Mouse (Mus musculus): ENCODE results near the gene Ppm1k. TPM values are rescaled to one million over a fixed set of nuclear protein-coding genes. Genes with fewer than 3 reads are reported as not detected.
"Not testable (repeated sequence)": the region's sequence is repeated elsewhere in the genome, so short reads cannot be mapped to it uniquely, and the experiment has no call there.

Gene Ppm1k
- polyA plus RNA-seq, 1 experiment from 2014 or later, result 4.0 TPM

GRCm38 (mm10) chr6:57468161-57468560, 67.1 kb downstream of the Ppm1k start:
- not testable (repeated sequence) for H3K9me3 ChIP-seq (ENCODE audit: control insufficient read depth, low read length); H3K9ac ChIP-seq (ENCODE audit: low read length); H3K4me2 ChIP-seq (ENCODE audit: low read depth); ATAC-seq (ENCODE audit: insufficient read depth, low FRiP score, low TSS enrichment); H3K27me3 ChIP-seq (ENCODE audit: control insufficient read depth, insufficient read depth, low read length); H3K4me3 ChIP-seq (ENCODE audit: low read depth, low read length); DNase-seq (ENCODE audit: low spot score); H3K36me3 ChIP-seq (ENCODE audit: control insufficient read depth, insufficient read depth, low read length); H3K4me1 ChIP-seq (ENCODE audit: control insufficient read depth, insufficient read depth, low read length); H3K27ac ChIP-seq (ENCODE audit: low read depth, low read length)
- WGBS, result 20% methylated on average over 3 of the region's 3 CpGs

Other genes with a start within 250 kb of the Ppm1k start
- not detected in 2 replicates for gene Vmn1r16, start 206.0 kb downstream of the Ppm1k start, polyA plus RNA-seq (2014; fragmentation: Nextera tagmentation; extraction: Ambion mirVana)
- gene Vmn1r17, start 171.7 kb downstream of the Ppm1k start, polyA plus RNA-seq (2014; fragmentation: Nextera tagmentation; extraction: Ambion mirVana), result not detected in 2 replicates
- not detected in 2 replicates for gene Vmn1r18, start 139.7 kb downstream of the Ppm1k start, polyA plus RNA-seq (2014; fragmentation: Nextera tagmentation; extraction: Ambion mirVana)
- not detected in 2 replicates for gene Vmn1r19, start 131.7 kb downstream of the Ppm1k start, polyA plus RNA-seq (2014; fragmentation: Nextera tagmentation; extraction: Ambion mirVana)
- not detected in 2 replicates for gene Vmn1r20, start 106.5 kb downstream of the Ppm1k start, polyA plus RNA-seq (2014; fragmentation: Nextera tagmentation; extraction: Ambion mirVana)
- 2.5 and 2.9 TPM in 2 replicates for gene Herc6, start 45.5 kb upstream of the Ppm1k start, polyA plus RNA-seq (2014; fragmentation: Nextera tagmentation; extraction: Ambion mirVana)
- 21.0 and 21.8 TPM in 2 replicates for gene Pyurf, start 156.6 kb upstream of the Ppm1k start, polyA plus RNA-seq (2014; fragmentation: Nextera tagmentation; extraction: Ambion mirVana)
- 48.9 and 52.8 TPM in 2 replicates for gene Lancl2, start 167.1 kb upstream of the Ppm1k start, polyA plus RNA-seq (2014; fragmentation: Nextera tagmentation; extraction: Ambion mirVana)